Mouse (Mus musculus): ENCODE data around the gene Ypel1. TPM values are rescaled to one million over a fixed set of nuclear protein-coding genes. Genes with fewer than 3 reads are reported as not detected.
A peak's percentile ranks its signal among the peaks of the same experiment; 100 is the strongest.

Gene Ypel1
- 13.5 and 14.4 TPM in 2 replicates for total RNA-seq (2017)

- ATAC-seq (replicated peaks in 1 of 2; ENCODE audit: insufficient read depth in 1 of 2, low FRiP score in 2 of 2, low TSS enrichment in 1 of 2, low read depth in 1 of 2, poor library complexity in 2 of 2, severe bottlenecking in 2 of 2): peak; percentile 72 to 92
These were observed at the start of gene Ypel1 for GRCm38 (mm10) chr16:17069511-17070443. Gene Ypel1 (plus strand): TSS chr16:17069696.

DNA sequence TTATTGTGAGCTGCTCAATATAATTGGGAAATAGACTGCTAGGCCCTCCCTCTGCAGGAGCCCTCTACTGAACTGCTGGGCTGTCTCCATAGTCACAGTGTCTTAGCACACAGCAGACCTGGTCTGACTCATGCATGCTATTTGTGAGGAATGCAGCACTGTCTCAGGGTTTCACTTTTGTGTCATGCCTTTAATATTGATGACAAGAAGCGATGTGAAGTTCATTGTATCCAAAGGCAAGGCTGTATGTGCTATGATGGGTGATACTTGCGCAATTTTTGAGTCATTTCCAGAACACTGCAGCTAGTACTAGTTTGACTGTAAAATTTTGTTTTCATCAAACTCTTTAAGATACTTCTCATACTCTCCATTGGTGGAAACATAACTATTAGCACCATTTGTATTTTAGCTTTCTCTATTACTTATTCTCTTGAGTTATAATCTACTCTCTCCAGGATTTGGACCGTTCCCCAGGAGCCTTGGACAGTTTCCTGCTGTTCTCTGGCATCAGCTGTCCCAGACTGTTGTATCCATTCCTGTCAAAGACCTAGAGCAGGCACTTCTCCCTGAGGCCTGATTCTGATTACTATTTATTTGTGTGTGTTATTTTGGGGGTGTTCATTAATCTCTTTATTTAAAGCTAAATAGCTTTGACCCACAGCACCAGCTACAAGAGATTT is 44.9 kb upstream of the Ypel1 start:
- no peak for ATAC-seq (replicated peaks in 1 of 2; ENCODE audit: insufficient read depth in 1 of 2, low FRiP score in 2 of 2, low TSS enrichment in 1 of 2, low read depth in 1 of 2, poor library complexity in 2 of 2, severe bottlenecking in 2 of 2)

DNA sequence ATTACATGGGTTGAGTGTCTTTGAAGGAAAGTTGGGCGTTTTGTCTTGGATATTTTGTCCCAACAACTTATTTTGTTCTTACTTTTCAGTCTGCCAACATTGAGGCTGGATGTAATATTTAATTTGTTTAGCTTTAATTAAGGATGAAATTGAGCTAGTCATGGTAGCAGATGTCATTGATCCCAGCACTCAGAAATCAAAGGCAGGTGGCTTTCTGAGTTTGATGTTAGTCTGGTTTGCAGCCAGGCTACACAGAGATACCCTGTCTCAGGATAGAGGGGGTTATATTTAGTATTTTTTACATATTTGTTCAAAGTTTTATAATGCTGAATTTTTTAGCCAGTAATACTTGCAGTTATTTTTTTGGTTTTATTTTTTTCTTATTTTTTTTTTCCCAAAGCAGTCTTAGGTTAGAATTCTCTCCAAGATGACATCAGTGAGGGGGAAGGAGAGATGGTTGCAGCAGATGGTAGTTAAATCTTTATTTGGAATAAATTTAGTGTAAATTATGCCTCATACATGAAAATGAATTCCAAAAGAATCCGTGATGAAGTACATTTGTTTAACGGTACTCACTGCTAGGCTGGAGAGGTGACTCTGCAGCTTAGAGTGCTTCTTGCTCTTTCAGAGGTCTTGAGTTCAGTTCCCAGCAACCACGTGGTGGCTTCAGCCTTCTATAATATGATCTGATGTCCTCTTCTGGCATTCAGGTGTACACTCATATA is 39.4 kb upstream of the Ypel1 start:
- no peak for ATAC-seq (replicated peaks in 1 of 2; ENCODE audit: insufficient read depth in 1 of 2, low FRiP score in 2 of 2, low TSS enrichment in 1 of 2, low read depth in 1 of 2, poor library complexity in 2 of 2, severe bottlenecking in 2 of 2)

- ATAC-seq (replicated peaks in 1 of 2; ENCODE audit: insufficient read depth in 1 of 2, low FRiP score in 2 of 2, low TSS enrichment in 1 of 2, low read depth in 1 of 2, poor library complexity in 2 of 2, severe bottlenecking in 2 of 2): no peak
These were observed 35.7 kb upstream of the Ypel1 start for GRCm38 (mm10) chr16:17033754-17034153.

- no peak for ATAC-seq (replicated peaks in 1 of 2; ENCODE audit: insufficient read depth in 1 of 2, low FRiP score in 2 of 2, low TSS enrichment in 1 of 2, low read depth in 1 of 2, poor library complexity in 2 of 2, severe bottlenecking in 2 of 2)
These were observed 28.8 kb upstream of the Ypel1 start for GRCm38 (mm10) chr16:17040716-17041115.

DNA sequence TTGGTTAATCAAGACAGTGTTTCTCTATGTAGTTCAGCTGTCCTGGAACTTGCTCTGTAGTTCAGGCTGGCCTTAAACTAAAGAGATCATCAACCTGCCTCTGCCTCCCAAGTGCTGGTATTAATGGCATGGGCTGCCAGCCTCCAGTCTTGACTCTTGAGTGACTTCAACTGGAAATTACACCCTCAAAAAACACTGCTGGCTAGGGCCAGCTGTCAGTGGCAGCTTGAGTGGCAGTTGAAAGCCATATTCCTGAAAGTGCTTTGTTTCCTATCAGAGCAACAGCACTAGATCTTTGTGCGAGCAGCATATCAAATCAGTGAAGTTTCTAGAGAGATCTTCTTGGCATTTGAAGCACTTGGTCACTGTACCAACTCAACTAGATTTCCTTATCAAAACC is 28.1 kb upstream of the Ypel1 start:
- ATAC-seq (replicated peaks in 1 of 2; ENCODE audit: insufficient read depth in 1 of 2, low FRiP score in 2 of 2, low TSS enrichment in 1 of 2, low read depth in 1 of 2, poor library complexity in 2 of 2, severe bottlenecking in 2 of 2): no peak

DNA sequence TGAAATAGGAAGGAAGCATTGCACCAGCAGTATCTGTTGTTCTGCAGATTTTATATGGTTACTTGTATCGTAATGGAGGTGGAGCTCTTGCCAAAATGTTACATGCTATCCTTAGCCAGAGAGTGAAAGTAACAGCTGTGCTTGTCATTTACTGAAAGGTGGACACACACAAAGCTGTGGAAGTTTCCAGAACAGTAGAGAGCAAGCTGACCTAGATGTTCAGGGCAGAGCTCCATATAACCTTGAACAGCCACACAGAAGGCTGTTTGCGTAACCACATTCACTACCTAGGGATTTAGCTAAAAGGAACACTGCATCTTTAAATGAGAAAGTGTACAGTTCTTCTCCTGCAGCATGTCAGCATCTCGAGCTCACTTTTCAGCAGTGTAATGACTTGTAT is 25.2 kb upstream of the Ypel1 start:
- ATAC-seq (replicated peaks in 1 of 2; ENCODE audit: insufficient read depth in 1 of 2, low FRiP score in 2 of 2, low TSS enrichment in 1 of 2, low read depth in 1 of 2, poor library complexity in 2 of 2, severe bottlenecking in 2 of 2): no peak

- no peak for ATAC-seq (replicated peaks in 1 of 2; ENCODE audit: insufficient read depth in 1 of 2, low FRiP score in 2 of 2, low TSS enrichment in 1 of 2, low read depth in 1 of 2, poor library complexity in 2 of 2, severe bottlenecking in 2 of 2)
These were observed 24.2 kb upstream of the Ypel1 start for GRCm38 (mm10) chr16:17045287-17045686.

- ATAC-seq (replicated peaks in 1 of 2; ENCODE audit: insufficient read depth in 1 of 2, low FRiP score in 2 of 2, low TSS enrichment in 1 of 2, low read depth in 1 of 2, poor library complexity in 2 of 2, severe bottlenecking in 2 of 2): no peak
These were observed 19.6 kb upstream of the Ypel1 start for GRCm38 (mm10) chr16:17049886-17050285.

GRCm38 (mm10) chr16:17052087-17052486 is 17.4 kb upstream of the Ypel1 start:
- ATAC-seq (replicated peaks in 1 of 2; ENCODE audit: insufficient read depth in 1 of 2, low FRiP score in 2 of 2, low TSS enrichment in 1 of 2, low read depth in 1 of 2, poor library complexity in 2 of 2, severe bottlenecking in 2 of 2): no peak

GRCm38 (mm10) chr16:17053903-17054302 is 15.6 kb upstream of the Ypel1 start:
- no peak for ATAC-seq (replicated peaks in 1 of 2; ENCODE audit: insufficient read depth in 1 of 2, low FRiP score in 2 of 2, low TSS enrichment in 1 of 2, low read depth in 1 of 2, poor library complexity in 2 of 2, severe bottlenecking in 2 of 2)

- no peak for ATAC-seq (replicated peaks in 1 of 2; ENCODE audit: insufficient read depth in 1 of 2, low FRiP score in 2 of 2, low TSS enrichment in 1 of 2, low read depth in 1 of 2, poor library complexity in 2 of 2, severe bottlenecking in 2 of 2)
These were observed 13.9 kb upstream of the Ypel1 start for GRCm38 (mm10) chr16:17055584-17055983.

- ATAC-seq (replicated peaks in 1 of 2; ENCODE audit: insufficient read depth in 1 of 2, low FRiP score in 2 of 2, low TSS enrichment in 1 of 2, low read depth in 1 of 2, poor library complexity in 2 of 2, severe bottlenecking in 2 of 2): no peak
These were observed 7.2 kb upstream of the Ypel1 start for GRCm38 (mm10) chr16:17062338-17062737.

DNA sequence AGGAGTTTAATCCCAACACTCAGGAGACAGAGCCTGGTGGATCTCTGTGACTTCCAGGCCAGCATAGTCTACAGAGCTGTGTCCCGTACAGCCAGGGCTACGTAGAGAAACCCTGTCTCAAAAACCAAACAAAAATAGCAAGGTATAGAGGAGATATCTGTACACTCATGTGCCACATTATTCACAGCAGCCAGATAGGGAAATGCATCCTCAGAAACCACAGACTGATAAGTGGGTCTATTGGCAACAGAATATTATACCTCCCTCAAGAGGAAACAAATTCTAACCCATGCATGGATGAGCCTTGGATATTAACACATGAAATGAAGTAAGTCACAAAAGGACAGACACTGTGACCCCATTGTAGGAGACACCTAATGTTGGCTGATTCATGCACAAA is 1.9 kb upstream of the Ypel1 start:
- ATAC-seq (replicated peaks in 1 of 2; ENCODE audit: insufficient read depth in 1 of 2, low FRiP score in 2 of 2, low TSS enrichment in 1 of 2, low read depth in 1 of 2, poor library complexity in 2 of 2, severe bottlenecking in 2 of 2): no peak

DNA sequence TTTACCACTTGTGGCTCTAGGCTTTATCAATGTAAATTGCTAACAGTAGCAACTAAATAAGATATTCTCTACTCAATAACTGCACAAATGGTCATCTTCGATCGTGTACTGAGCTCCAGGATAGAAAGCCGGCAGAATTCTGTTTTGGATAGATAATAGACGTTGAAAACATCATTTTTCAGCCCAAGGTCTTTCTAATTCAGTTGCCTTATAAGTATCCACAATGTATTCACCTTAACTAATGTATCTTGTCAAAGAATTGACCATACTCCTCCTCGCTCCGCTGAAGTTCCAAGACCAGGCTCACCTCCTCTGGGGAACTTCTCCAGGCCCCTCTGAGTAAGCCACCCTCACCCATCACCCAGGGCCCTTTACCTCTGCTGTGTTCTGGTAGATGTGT is 1.2 kb downstream of the Ypel1 start:
- ATAC-seq (replicated peaks in 1 of 2; ENCODE audit: insufficient read depth in 1 of 2, low FRiP score in 2 of 2, low TSS enrichment in 1 of 2, low read depth in 1 of 2, poor library complexity in 2 of 2, severe bottlenecking in 2 of 2): no peak

DNA sequence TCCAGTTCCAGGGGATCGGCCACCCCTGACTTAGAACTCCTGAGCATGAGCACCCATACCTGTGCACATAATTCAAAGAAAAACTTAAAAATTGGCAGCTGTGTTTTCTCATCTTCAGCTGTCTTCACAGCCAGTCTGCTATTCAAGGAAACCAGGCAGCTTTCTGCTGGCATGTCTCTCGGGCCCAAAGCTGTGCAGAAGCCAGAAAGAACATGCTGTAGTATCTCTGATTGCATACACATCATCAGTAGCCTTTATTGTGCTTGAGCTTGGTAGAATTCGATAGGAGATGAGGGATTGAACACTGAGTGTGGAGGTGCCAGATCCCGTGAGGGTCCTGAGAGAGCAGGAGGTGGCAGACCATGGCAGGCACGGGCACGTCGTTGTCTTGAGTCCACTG is 3.5 kb downstream of the Ypel1 start:
- no peak for ATAC-seq (replicated peaks in 1 of 2; ENCODE audit: insufficient read depth in 1 of 2, low FRiP score in 2 of 2, low TSS enrichment in 1 of 2, low read depth in 1 of 2, poor library complexity in 2 of 2, severe bottlenecking in 2 of 2)

DNA sequence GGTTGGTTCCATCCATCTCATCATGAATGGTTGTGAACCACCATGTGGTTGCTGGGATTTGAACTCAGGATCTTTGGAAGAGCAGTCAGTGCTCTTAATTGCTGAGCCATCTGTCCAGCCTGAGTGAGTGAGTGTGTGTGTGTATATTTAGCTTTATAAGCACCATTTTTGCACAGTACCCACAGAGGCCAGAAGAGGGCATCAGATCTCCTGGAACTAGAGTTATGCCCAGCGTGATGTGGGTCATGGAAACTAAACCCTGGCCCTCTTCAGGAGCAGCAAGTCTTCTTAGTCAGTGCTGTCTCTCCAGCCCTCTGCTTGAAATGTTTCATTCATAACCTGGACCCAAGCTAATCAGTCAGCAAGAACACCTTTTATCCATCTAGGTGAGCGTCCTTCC is 6.8 kb downstream of the Ypel1 start:
- no peak for ATAC-seq (replicated peaks in 1 of 2; ENCODE audit: insufficient read depth in 1 of 2, low FRiP score in 2 of 2, low TSS enrichment in 1 of 2, low read depth in 1 of 2, poor library complexity in 2 of 2, severe bottlenecking in 2 of 2)

GRCm38 (mm10) chr16:17076869-17077268 is 7.4 kb downstream of the Ypel1 start:
- no peak for ATAC-seq (replicated peaks in 1 of 2; ENCODE audit: insufficient read depth in 1 of 2, low FRiP score in 2 of 2, low TSS enrichment in 1 of 2, low read depth in 1 of 2, poor library complexity in 2 of 2, severe bottlenecking in 2 of 2)
